Mouse (Mus musculus) liver, adult (tissue): ENCODE data around the gene Rchy1.

Experiments used
- GATA4 ChIP-seq: IDR thresholded peaks from 2 replicates; pipeline ENCODE4 v1.6.1; 2014; ENCODE audit warnings: mild to moderate bottlenecking, low read length; ENCODE audit not compliant: insufficient replicate concordance

The Rchy1 gene

GRCm38 (mm10) chr5:91976566-91977396 lies 13.9 kb upstream of the Rchy1 start:
- no peak for TF ChIP-seq GATA4

GRCm38 (mm10) chr5:91975758-91976157 lies 12.9 kb upstream of the Rchy1 start:
- no peak for TF ChIP-seq GATA4

DNA sequence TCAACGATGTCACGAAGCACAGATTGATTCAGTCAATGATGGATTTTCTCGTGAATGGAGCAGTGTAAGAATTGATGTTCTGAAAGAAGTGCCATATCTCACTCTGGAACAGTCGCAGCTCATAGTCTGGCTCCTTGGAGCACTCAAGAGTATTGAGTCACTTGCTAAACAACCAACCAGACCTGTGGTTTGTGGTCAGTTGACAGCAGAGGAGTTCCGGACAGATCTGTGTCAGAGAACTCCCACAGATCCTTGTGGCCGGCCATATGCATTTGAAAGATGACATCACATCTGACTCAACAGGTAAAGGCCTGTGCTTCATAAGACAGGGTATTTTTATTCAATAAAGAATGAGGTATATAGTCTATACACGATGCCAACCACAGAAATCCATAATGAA lies 11.1 kb upstream of the Rchy1 start:
- no peak for TF ChIP-seq GATA4

DNA sequence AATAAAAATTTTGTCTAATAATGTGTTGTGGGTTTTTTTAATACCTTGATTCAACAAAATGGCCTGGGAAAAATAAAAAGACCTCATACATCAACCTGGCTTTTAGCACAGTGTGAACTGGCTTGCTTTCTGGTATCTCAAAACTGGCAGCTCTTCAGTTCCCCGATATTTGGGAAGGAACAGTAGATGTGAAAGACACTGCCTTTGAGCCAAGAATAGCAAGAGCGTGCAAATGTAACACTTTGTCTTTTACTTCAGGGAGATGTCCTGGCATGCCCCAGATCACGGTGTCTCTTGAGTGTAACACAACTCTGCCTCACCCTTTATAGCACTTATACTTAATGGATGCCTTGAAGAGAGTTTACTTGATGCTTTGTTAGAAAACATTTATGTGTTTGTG lies 9.2 kb upstream of the Rchy1 start:
- TF ChIP-seq GATA4, result no peak

- no peak for TF ChIP-seq GATA4
Observed at GRCm38 (mm10) chr5:91962259-91962638, 619 bp downstream of the Rchy1 start.

GRCm38 (mm10) chr5:91961370-91961769 lies 1.5 kb downstream of the Rchy1 start:
- TF ChIP-seq GATA4, result no peak

- TF ChIP-seq GATA4, result no peak
Observed at GRCm38 (mm10) chr5:91960606-91961254, 2.1 kb downstream of the Rchy1 start.

DNA sequence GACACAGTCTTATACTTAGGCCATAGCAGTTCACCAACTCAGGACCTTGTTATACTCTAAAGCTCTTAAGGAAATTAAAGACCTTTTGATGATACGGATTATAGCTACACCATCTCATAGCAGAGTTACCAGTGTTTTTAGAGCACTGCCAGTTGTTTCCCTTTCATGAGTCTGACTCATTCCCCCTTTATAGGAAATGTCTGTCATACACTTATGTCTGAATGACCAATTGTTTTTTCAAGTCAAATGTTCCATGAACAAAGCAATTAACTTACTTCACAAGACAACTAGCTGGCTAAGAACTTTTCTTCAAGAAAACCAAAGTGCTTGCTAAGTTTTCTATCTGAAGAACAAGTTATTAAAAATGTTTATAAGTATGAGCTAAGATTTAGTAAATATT lies 2.9 kb downstream of the Rchy1 start:
- no peak for TF ChIP-seq GATA4

GRCm38 (mm10) chr5:91959096-91959495 lies 3.8 kb downstream of the Rchy1 start:
- no peak for TF ChIP-seq GATA4

- no peak for TF ChIP-seq GATA4
Observed at GRCm38 (mm10) chr5:91956991-91957760, 5.7 kb downstream of the Rchy1 start.

DNA sequence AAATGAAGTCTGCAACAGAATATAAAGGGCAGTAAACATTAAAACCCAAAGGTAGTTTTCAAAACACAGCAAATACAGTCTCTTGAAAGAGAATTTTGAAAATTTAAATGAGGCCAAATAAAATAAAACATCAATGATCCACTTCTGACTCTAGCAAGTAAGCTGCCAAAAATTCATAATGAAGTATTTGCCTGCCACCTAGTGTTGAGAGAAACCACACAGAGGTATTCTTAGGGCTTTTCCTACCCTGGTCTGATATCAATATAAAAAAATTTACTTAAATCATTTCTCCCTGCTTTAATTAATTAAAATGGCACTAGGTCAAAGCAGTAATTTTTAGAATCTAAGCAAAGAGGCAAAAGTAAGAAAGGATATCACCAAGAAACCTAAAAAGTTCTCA lies 11.5 kb downstream of the Rchy1 start:
- no peak for TF ChIP-seq GATA4

GRCm38 (mm10) chr5:91949441-91949840 lies 13.4 kb downstream of the Rchy1 start:
- no peak for TF ChIP-seq GATA4

DNA sequence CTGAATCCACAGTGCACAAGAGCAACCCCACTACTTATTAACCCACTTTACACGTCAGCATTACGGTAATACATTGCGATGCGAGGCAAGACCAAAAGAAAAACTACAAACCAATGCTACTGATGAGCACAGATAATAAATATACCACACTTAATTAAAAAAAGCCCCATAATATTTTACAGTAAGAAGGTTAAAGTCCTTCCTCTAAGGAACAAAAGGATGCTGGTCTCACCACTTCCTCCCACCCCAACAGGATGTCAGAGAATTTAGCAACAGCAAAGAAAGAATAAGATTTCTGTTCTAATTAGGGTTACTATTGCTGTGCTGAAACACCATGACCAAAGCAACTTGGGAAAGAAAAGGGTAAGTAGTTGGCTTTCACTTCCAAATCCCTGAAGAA lies 15.9 kb downstream of the Rchy1 start:
- no peak for TF ChIP-seq GATA4

GRCm38 (mm10) chr5:91913231-91913630 lies 49.6 kb downstream of the Rchy1 start:
- no peak for TF ChIP-seq GATA4

DNA sequence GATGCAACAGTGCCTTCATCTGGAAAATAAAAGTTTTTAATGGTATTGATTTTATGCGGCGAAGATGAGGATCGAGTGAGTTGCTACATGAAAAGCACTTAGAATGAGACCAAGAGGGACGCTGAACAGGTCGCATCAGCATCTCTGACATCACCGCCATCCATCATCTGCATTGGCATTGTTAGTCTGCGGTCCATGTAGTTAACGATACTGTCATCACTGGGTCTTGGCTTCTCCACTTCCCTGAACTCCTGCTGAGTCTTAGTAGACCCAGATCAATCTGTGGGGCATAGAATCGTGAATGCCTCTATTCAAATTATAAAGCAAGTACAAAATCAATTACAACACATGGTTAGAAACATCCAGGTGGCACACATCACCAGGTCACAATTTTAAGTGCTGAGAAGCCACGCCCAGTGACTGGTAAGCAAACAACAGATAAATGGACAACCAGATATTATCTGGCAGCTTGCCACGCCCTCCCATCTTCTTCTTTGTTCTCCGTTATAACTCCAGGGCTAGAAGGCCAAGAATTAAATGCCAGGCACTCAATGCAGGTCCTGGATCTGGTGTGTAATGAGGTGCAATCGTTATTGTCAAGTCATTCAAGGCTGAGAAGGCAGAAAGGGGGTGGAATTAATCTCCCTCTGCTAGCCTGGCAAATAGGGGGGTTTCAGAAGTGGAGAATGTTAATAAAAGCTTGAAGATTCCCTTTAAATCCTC lies 51.3 kb downstream of the Rchy1 start:
- TF ChIP-seq GATA4, result no peak

GRCm38 (mm10) chr5:91910616-91911015 lies 52.3 kb downstream of the Rchy1 start:
- no peak for TF ChIP-seq GATA4
